Mouse (Mus musculus): ENCODE results near the gene Sod2. TPM values are rescaled to one million over a fixed set of nuclear protein-coding genes. Genes with fewer than 3 reads are reported as not detected.
"Not testable (repeated sequence)": the region's sequence is repeated elsewhere in the genome, so short reads cannot be mapped to it uniquely, and the experiment has no call there.

The Sod2 gene
- total RNA-seq (2021), result 674 and 682 TPM in 2 replicates
- long read RNA-seq, experiment 1, full-length matches to known transcripts, result 511 of 553 reads
- long read RNA-seq, experiment 1, partial matches to known transcripts, result 26 of 553 reads
- long read RNA-seq, experiment 1, other reads (novel, unspliced or antisense), result 16 of 553 reads
- long read RNA-seq, experiment 2, full-length matches to known transcripts, result 482 of 530 reads
- long read RNA-seq, experiment 2, partial matches to known transcripts, result 31 of 530 reads
- long read RNA-seq, experiment 2, other reads (novel, unspliced or antisense), result 17 of 530 reads

- DNase-seq, result not testable (repeated sequence)
These were observed at the start of gene Sod2 for GRCm38 (mm10) chr17:13006546-13006945. Sod2 (plus strand) TSS chr17:13006846.

- DNase-seq, result not testable (repeated sequence)
These were observed 47.3 kb upstream of the Sod2 start for GRCm38 (mm10) chr17:12959377-12959776.

- DNase-seq, result peak; percentile 97
These were observed 46.2 kb upstream of the Sod2 start, which contains the start of gene Acat2 for GRCm38 (mm10) chr17:12960331-12960873. Acat2 (minus strand) TSS chr17:12960747.

- DNase-seq, result no peak
These were observed 43.2 kb upstream of the Sod2 start for GRCm38 (mm10) chr17:12963476-12963875.

GRCm38 (mm10) chr17:12967173-12967572 is 39.5 kb upstream of the Sod2 start:
- DNase-seq, result no peak

- DNase-seq, result no peak
These were observed 32.8 kb upstream of the Sod2 start for GRCm38 (mm10) chr17:12973851-12974250.

- no peak for DNase-seq
These were observed 28.1 kb upstream of the Sod2 start for GRCm38 (mm10) chr17:12978546-12978945.

- DNase-seq, result no peak
These were observed 22.7 kb upstream of the Sod2 start for GRCm38 (mm10) chr17:12983988-12984387.

GRCm38 (mm10) chr17:12988096-12988495 is 18.6 kb upstream of the Sod2 start:
- DNase-seq, result not testable (repeated sequence)

GRCm38 (mm10) chr17:12990567-12991145 is 16.0 kb upstream of the Sod2 start:
- DNase-seq, result no peak

GRCm38 (mm10) chr17:12991194-12991634 is 15.4 kb upstream of the Sod2 start:
- DNase-seq, result peak; percentile 52

- peak; percentile 95 for DNase-seq
These were observed 14.8 kb upstream of the Sod2 start for GRCm38 (mm10) chr17:12991635-12992358.

GRCm38 (mm10) chr17:12992470-12992991 is 14.1 kb upstream of the Sod2 start:
- peak; percentile 98 for DNase-seq

- DNase-seq, result no peak
These were observed 12.6 kb upstream of the Sod2 start, which contains the start of gene Wtap for GRCm38 (mm10) chr17:12994069-12994468. Wtap (minus strand) TSS chr17:12994169.

GRCm38 (mm10) chr17:12996345-12996744 is 10.3 kb upstream of the Sod2 start:
- DNase-seq, result peak; percentile 66

- DNase-seq, result no peak
These were observed 8.8 kb upstream of the Sod2 start for GRCm38 (mm10) chr17:12997890-12998289.

- DNase-seq, result no peak
These were observed 7.6 kb upstream of the Sod2 start for GRCm38 (mm10) chr17:12999069-12999468.

- not testable (repeated sequence) for DNase-seq
These were observed 4.4 kb upstream of the Sod2 start for GRCm38 (mm10) chr17:13002243-13002642.

- DNase-seq, result not testable (repeated sequence)
These were observed 2.2 kb upstream of the Sod2 start for GRCm38 (mm10) chr17:13004436-13004835.

- DNase-seq, result no peak
These were observed 338 bp downstream of the Sod2 start for GRCm38 (mm10) chr17:13006984-13007383.

GRCm38 (mm10) chr17:13007730-13008425 is 1.2 kb downstream of the Sod2 start:
- peak; percentile 100 for DNase-seq

- DNase-seq, result peak; percentile 53
These were observed 1.9 kb downstream of the Sod2 start for GRCm38 (mm10) chr17:13008528-13008927.
